Mouse (Mus musculus) embryo, embryonic 10.5 days (tissue): ENCODE data around the gene Atp6v0a1.

Experiments
- DNase-seq: peaks from one replicate; pipeline ENCODE4 v3.0.0-alpha.2; 2015; ENCODE audit warnings: low spot score

Atp6v0a1 gene

DNA sequence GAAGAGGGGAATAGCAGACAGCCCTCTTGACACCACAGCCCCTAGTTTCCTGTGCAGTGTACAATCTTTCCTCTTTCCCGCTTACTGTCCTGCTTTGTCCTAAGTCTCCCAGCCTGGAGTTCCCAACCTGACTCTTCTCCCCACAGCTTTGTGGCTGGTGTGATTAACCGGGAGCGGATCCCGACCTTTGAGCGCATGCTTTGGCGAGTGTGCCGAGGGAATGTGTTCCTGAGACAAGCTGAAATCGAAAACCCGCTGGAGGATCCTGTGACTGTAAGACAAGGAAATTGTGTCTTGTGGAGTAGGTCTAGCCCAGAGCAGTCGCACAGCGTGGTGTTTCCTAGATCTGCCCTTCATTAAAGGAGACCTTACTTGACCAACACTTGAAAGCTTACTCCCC, 17.9 kb downstream of the Atp6v0a1 start:
- DNase-seq, result no peak

GRCm38 (mm10) chr11:101029320-101029719, 20.1 kb downstream of the Atp6v0a1 start:
- DNase-seq, result no peak

- no peak for DNase-seq
These were observed 21.0 kb downstream of the Atp6v0a1 start for GRCm38 (mm10) chr11:101030136-101030807.

DNA sequence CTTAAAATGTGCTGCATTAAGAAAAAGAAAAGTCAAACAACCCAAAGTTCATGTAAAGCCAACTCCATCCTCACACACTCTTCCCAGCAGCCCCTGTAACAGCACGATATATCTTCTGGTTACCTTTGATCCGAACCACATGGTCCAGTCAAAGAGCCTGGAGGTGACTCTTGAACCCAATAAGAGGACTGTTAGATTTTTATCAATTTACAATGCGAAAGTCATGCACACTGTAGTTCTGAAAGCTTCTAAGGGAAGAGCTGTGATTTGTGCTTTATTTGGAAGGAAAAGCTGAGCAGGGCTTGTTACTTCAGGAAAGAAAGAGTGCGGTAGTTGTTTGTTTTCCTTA, 21.5 kb downstream of the Atp6v0a1 start:
- no peak for DNase-seq

- no peak for DNase-seq
These were observed 22.2 kb downstream of the Atp6v0a1 start for GRCm38 (mm10) chr11:101031470-101031869.

DNA sequence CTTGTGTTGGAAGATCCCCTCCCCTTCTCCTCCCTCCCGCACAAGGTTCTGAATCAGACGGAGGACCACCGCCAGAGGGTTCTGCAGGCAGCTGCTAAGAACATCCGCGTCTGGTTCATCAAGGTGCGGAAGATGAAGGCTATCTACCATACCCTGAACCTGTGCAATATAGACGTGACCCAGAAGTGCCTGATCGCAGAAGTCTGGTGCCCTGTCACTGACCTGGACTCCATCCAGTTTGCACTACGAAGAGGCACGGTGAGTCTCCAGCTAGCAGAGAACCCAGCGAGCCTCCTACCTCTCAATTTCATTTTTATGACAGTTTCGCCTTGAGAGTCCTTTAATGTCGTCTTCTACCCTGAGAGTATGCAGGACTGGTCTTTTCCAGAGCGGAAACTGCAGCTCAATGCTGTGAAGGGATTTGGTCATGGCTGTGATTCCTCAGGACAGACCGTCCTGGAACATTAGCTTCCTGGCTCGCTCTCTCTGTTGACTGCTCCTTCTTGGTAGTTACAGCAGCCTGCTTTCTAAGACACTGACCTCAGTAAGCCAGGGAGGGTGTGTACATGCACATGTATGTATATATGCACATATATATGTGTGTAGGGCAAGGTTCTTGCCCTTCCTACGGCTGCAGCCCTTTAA, 24.7 kb downstream of the Atp6v0a1 start:
- DNase-seq, result no peak

- DNase-seq, result no peak
These were observed 25.5 kb downstream of the Atp6v0a1 start for GRCm38 (mm10) chr11:101034614-101035327.

DNA sequence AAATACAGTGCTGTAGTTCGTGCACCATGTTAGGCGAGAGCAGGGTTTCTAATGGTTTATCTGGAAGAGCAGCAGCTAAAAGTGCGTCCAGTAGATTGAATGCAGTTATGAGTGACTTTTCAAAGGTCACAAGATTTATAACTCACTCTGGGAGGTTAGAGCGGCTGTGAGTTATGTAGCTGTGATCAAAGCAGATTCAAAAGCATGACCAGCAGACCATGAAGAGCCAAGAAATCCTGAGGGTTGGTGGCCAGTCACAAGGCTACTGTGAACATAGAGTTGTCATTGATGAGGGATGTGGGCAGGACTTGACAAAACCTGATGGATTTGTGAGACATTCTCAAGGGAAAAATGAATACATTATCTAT, 26.1 kb downstream of the Atp6v0a1 start:
- no peak for DNase-seq

- DNase-seq, result no peak
These were observed 28.5 kb downstream of the Atp6v0a1 start for GRCm38 (mm10) chr11:101037795-101038194.

DNA sequence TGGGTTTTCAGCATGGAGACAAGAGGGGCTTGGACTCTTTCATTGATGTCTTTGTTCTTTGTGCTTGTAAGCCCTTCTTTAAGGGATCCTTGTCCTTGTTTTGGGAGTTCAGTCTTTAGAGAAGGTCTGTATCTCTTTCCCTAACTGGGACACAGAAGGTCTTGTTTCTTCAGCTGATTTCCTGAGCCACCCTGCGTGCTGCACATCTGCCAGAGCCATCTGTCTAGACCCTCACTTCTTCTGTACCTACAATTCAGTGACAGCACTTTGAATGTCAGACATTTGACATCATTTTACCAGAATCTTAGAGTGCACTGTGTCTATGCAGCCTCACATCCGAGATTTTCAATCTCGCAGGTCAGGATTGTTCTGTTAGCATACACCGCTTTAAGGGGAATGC, 36.6 kb downstream of the Atp6v0a1 start:
- DNase-seq, result no peak

- DNase-seq, result no peak
These were observed 37.2 kb downstream of the Atp6v0a1 start for GRCm38 (mm10) chr11:101046440-101046839.

GRCm38 (mm10) chr11:101047502-101047901, 38.2 kb downstream of the Atp6v0a1 start:
- DNase-seq, result no peak

DNA sequence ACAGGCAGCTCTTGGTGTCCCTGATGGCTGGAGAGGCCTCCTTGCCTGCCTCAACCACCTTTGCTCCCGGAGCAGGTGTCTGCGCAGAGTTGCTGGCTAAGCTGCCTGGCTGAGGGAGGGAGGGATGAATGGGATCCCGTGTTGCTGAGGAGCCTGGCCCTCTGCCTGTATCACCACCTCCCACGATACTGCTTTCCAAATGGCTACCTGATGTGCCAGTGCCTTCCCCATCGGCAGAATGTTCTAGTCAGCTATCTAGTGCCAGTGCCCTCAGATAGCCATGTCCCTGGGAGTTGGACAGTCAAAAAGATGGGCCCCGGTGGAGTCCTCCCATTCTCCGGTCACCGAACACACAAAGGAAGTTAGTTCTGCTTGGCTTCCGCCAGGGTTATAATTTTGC, 41.1 kb downstream of the Atp6v0a1 start:
- DNase-seq, result no peak

DNA sequence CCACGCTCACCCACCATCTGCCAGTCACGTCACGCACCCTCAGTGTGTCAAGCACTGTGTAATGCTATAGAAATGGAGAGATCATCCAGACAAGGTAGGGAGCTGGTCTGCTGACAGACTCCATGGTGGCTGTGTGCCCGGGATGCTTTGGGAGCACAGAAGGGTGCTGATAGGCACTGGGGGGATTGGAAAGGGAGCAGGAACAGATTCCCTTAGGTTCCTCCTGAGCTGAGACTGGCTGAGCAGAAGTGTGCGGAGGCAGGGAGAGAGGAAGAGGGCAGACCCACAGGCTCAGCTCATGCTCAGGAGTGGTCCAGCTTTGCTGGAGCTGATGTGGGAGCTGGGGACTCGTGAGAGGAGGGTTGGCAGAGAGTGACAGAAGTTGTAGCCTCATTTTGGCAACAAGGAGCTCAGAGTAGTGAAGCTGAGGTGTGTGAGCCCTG, 41.8 kb downstream of the Atp6v0a1 start:
- DNase-seq, result no peak

- no peak for DNase-seq
These were observed 42.4 kb downstream of the Atp6v0a1 start for GRCm38 (mm10) chr11:101051617-101052016.

DNA sequence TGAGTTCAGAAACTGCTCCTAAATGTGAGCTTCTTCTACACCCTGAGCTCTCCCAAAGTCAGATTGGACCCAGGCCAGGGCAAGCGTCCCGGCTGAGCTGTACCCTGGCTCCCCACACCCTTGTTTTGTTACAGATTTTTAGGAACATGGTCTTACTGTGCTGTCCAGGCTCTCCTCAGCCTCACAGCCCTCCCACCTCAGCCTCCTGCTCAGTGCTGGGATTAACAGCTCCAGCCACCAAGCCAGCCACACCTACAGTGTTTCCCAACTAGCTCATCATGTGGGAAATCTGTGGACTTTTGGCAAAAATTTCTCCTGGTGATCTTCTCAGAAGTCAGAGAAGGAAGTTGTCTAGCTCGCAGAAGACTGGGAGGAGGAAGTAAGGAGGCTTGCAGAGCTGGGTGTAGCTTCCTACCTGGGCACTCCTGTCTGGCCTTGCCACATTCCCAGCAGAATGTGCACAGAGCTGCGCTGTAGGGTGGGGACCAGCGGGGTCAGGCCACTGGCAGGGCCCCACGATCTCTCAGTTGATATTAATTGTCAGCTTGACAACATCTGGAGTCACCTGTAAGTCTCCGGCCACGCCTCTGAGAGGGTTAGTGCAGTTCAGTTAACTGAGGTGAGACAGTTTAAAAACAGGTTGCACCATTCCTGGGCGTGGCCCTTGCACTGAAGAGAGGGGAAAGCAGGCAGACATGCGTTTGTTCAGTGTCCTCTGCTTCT, 43.7 kb downstream of the Atp6v0a1 start:
- DNase-seq, result no peak

DNA sequence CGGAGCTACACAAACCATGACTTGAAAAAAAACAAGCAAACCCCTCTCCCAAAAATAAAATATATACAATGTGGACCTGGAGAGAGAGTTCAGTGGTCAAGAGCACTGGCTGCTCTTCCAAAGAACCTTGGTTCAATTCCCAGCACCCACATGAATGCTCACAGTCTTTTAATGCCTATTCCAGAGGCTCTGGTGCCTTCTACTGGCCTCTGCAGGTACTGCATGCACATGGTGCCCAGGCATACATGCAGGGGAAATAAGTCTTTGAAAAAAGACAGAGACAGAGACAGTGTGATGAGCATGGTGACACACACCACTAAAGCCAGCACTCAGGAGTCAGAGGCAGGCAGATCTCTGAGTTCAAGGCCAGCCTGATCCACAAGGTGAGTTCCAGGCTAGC, 44.7 kb downstream of the Atp6v0a1 start:
- DNase-seq, result no peak

DNA sequence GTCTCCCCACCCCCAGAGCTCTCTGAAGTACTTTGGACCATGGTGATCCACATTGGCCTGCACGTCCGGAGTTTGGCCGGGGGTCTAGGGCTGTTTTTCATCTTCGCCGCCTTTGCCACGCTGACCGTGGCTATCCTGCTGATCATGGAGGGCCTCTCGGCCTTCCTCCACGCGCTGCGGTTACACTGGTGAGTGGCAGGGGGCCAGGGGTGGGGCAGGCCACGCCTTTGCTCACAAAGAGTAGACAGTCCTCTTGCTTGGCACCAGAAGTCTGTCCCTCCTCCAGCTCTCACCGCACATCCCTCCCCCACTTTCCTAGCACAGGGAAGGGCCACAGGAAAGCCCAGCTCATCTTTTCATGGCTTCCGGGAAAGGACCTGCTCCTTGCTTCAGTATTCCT, 46.2 kb downstream of the Atp6v0a1 start:
- no peak for DNase-seq

- no peak for DNase-seq
These were observed 47.6 kb downstream of the Atp6v0a1 start for GRCm38 (mm10) chr11:101056885-101057284.

DNA sequence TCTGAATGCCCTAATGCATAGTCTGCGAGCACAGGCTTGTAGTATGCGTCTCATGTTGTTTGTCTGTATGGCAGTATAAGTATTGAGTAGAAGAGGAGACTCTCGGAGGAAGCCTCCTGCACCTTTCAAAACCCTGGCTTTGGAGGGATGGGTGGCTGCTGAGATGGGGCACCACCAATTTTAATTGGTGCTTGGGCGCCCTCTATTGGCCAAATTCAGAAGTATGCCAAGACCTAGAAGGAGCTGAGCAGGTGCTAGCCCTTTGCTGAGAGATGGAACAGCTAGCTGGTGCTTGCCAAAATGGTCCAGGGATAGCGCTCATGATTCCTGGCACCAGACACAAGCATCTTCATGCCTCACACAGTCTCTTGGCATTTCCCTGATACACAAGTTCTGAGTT, 48.6 kb downstream of the Atp6v0a1 start:
- peak; percentile 89 for DNase-seq

DNA sequence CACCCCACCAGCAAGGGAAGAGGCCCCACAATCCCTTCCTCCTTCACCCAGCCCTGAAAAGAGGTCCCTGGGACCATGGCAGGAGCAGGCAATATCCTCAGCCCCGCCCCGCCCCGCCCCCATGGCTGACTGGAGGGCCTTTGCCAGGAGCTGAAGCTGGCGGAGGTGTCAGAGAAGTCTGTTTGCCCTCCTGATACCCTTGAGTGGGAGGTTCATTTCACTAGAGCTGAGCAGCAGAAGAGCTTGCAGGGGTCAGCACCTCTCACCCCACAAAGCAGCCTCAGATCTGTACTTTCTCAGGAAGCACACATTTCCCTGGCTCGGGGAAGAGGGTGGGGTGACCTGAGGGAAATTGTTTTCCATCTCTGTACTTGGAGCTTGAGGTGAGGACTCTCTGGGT, 49.5 kb downstream of the Atp6v0a1 start:
- DNase-seq, result peak; percentile 7

DNA sequence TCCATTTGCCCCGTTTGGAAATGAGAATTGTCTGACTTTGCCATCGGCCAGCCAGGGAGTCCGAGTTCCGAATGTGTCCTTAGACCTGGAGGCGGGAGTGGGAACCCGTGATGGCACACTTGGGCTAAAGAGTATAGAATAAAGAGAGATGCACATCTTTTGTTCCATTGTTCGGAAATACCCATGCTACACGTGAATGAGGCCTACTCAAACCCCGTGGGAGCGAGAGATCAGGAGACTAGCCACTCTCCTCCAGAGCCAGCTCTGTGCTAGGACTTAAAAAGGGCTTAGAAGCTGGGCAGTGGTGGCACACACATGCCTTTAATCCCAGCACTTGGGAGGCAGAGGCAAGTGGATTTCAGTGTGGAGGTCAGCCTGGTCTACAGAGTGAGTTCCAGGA, 50.2 kb downstream of the Atp6v0a1 start:
- no peak for DNase-seq

- peak; percentile 8 for DNase-seq
These were observed 50.9 kb downstream of the Atp6v0a1 start for GRCm38 (mm10) chr11:101060126-101060525.
